Mouse (Mus musculus): ENCODE results near the gene Zfp275.
"Not testable (repeated sequence)": the region's sequence is repeated elsewhere in the genome, so short reads cannot be mapped to it uniquely, and the experiment has no call there.

The Zfp275 gene

GRCm38 (mm10) chrX:73342483-73342895, at the start of gene Zfp275:
TSS of gene Zfp275 (plus strand) at chrX:73342621.
- DNase-seq, result peak; percentile 81 to 89

- DNase-seq, result not testable (repeated sequence)
These were observed 49.5 kb upstream of the Zfp275 start, which contains the start of the genes Xlr5a and Xlr5c for GRCm38 (mm10) chrX:73292876-73293275. TSS of gene Xlr5a (minus strand) at chrX:73292976. TSS of gene Xlr5c (minus strand) at chrX:73292976.

GRCm38 (mm10) chrX:73295745-73296144, 46.7 kb upstream of the Zfp275 start:
- DNase-seq, result not testable (repeated sequence)

DNA sequence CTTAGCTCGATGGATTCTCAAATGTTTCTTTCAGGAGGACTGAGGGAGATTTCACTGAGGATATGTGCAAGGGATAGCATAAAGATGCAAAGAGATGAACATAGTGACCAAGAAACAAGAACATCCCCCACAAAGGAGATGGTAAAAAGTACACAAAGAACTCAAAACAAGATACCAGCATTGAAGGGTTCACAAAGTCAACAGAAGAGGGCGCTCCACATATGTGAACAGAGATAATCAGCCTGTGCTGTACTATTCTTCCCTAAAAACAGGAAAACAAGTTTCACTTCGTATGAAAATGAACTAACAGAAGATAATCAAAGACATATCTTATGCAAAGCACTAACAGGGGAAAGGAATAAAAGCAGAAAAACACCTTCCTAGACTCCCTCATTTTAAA, 29.9 kb upstream of the Zfp275 start:
- DNase-seq, result peak in 1 of 2 experiments; percentile 12

GRCm38 (mm10) chrX:73321029-73321428, 21.4 kb upstream of the Zfp275 start:
- no peak for DNase-seq

GRCm38 (mm10) chrX:73327215-73327614, 15.2 kb upstream of the Zfp275 start:
- DNase-seq, result no peak

DNA sequence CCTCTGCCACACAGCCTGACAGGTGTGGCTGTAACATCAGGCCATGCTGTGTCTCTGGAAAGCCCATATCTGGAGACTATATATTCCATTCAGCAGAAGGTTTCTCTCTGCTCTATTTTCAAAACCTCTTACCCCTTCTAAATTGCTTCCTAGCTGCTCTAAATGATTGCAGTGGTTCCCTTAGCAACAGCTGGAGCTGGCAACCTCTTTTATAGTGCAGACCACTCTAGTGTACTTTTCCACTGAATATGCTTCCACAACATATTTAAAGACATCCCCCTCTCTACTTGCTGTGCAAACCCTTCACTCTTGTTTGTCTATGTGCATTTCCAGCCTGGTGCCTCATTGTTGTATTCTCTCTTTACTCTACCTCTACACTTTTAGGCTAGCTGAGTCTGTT, 8.9 kb upstream of the Zfp275 start:
- DNase-seq, result no peak

- no peak for DNase-seq
These were observed 5.7 kb upstream of the Zfp275 start, which contains the start of gene Gm45015 for GRCm38 (mm10) chrX:73336740-73337139. TSS of gene Gm45015 (minus strand) at chrX:73336840.

GRCm38 (mm10) chrX:73341473-73341872, 948 bp upstream of the Zfp275 start:
- DNase-seq, result no peak

DNA sequence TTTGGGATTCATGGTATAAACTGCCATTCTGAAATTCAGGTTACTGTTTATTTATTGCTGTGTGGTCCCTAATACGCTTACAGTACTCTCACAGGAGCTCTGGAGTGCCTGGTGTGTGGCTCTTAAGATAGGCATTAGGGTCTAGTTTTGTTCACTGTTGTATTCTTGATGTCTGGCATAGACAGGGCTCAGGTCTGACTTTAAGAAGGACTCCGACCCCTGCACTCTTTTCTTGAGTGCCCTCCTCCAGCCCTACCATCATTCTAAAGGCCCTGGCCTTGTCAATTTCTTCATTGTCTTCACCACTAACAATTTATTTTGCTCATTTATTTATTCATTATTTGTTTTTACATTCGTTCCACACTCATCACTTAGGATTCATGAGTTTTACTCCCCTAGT, 353 bp upstream of the Zfp275 start:
- DNase-seq, result no peak

DNA sequence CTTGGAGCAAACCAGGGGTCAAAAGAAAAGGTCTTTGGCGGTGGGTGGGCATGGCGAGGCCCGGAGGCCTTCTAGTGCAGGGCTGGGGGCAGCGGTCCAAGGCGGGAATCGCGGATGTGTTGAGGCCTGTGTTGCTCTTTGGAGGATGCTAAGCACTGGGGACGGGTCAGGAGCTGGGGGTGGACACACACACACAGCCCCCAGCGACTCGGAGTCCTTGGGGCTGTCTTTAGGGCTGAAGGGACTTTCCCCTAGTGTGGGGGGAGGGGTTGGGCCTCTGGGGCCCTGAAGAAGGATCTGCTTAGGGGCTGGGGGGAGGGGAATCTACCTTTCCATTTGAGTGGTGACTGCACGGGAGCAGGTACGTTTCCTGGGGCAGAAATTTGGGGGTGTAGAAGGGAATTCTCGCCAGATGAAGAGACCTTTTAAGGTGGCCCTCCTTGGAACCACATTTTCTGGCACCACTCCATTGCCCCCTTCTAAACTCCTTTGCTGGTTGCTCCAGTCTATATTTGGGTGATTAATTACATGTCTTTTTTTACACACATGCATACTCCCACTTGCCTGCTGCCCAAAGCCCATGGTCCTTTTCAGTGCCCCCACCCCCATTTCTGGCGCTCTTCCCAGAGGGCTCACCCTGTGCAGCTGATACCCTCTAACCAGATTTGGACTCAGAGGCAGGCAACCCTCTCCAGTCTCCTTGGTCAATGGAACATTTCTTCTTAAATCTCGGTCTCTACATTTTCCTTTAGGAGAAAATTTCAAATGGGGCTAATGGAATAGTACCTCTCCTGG, 717 bp downstream of the Zfp275 start:
- peak in 1 of 2 experiments; percentile 24 for DNase-seq

DNA sequence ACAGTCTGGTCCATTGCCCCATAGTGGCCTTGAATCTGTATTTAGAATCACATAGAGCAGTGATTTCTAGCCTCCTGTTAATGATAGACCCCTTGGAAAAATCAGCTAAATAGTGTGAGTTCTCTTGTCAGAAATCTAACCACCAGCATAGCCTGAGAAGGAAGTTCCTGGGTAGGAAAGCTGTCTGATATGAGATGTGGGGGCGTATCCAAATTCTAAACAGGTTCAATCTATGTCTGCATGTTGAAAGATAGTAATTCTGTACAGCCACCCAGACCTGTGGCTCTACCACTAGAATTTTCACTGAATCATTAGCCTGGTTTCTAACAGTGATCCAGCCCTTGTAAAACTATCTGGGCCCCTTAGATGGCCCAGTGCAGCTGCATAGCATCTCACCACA, 1.4 kb downstream of the Zfp275 start:
- no peak for DNase-seq

DNA sequence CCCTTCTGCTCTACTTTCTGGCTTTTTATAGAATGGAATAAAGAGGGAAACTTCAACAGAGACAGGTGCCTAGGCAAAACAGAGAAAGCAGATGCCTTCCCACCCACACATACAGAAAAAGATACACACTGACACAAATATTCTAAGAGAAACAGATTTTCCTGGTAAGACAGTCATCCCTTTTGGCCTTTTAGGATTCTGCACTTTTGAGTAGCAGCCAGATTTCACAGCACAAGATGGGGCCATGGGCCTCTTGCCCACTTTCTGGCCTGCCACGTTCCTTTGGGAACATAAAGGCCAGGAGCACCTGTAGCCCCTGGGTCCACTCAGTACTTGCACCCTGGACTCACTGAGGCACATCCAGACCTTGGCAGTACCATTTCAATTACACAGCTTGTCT, 1.9 kb downstream of the Zfp275 start:
- no peak for DNase-seq

DNA sequence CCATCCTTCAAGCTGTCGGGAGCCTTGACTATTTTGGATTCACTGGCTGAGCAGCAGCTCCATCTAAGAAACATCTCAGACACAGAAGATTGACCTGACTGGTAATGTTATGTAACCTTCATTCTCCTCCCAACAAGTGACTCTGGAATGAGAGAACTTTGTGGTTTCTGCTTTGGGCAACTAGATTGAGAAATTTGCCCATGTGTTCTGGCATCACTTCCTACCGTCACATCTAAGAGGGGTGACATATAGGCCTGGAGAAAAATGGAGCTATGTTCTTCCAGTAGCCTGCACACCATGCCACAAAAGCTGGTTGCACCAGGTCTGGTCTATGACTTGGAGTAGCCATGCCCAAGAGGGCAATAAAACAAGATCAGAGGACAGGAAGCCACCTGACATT, 13.7 kb downstream of the Zfp275 start:
- no peak for DNase-seq

- no peak for DNase-seq
These were observed 14.3 kb downstream of the Zfp275 start for GRCm38 (mm10) chrX:73356719-73357118.

GRCm38 (mm10) chrX:73363291-73363690, 20.9 kb downstream of the Zfp275 start:
- DNase-seq, result no peak

GRCm38 (mm10) chrX:73384419-73384818, 42.0 kb downstream of the Zfp275 start:
- DNase-seq, result no peak

DNA sequence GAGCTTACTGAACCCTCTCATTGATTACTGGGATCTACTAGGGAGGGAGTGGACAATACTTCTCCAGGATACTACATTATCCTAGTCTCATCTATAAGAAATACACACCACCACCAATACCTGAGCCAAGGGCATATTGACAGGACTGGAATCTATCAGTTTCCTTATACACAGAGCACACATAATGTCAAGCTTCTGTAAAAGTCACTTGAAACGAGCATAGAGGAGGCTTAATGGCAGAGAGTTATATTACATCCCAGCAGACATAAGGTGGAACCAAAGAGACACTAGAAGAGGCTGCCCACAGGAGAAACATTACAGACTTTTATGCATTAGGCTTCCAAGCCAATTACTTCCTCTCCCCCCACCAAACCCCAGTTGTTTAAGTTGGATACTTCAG, 42.5 kb downstream of the Zfp275 start:
- DNase-seq, result no peak

DNA sequence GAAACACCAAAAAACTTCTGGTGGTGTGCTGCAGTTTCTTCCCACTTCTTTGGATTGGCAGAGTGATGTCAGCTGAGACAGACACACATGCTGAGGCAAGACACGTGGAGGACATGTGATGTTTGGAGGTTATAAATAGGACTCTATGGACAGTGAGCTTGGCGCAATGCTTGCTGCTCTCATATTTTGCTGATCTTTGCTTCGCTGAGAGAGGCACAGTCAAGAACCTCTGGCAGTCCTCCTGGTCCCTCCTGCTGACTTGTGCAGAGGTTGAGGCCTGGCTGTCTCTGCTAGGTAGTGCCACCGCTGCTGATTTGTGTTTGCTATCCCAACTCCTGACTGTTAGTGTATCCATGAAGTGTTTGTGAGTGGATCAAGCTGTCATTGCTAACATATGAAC, 49.1 kb downstream of the Zfp275 start:
- no peak for DNase-seq

DNA sequence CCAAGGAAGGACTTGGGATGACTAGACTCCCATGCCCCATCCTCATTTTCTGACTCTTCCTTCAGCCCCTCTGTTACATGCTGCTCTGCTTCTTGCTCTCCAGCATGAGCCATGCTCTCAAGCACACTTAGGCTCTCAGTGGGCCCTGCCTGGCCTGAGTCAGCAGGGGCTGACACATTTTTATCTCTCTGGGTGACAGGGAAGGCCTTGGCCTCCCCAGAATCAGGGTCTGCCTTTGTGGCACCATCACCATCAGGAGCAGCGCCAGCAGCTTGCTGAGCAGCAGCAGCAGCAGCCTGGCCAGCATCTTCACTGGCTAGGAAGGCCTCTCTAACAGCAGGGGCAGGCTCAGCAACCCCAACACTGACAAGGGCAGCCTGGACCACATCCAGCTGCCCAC, 54.0 kb downstream of the Zfp275 start:
- no peak for DNase-seq

DNA sequence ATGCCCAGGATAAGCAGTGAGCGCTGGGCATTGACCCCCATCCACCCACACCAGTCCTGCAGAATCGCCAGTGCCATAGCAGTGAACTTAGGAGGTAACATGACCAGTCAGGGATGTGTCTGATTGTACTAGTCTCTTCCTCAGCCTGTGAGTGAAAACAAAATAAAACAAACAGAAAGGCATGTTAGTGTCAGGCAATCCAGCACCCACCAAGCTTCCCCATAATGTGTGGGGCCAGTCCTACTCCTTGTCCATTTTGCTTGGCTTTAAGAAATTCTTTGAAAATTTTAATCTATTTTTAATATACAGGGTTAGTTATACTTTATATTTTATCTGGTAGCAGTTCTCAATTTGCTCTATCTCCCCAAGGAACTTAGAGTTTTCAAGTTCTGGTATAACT, 56.2 kb downstream of the Zfp275 start, which contains the start of gene Gm18336:
TSS of gene Gm18336 (minus strand) at position 101 of the 400 bp plus-strand sequence.
- not testable (repeated sequence) for DNase-seq

- no peak for DNase-seq
These were observed 58.5 kb downstream of the Zfp275 start for GRCm38 (mm10) chrX:73400951-73401350.

DNA sequence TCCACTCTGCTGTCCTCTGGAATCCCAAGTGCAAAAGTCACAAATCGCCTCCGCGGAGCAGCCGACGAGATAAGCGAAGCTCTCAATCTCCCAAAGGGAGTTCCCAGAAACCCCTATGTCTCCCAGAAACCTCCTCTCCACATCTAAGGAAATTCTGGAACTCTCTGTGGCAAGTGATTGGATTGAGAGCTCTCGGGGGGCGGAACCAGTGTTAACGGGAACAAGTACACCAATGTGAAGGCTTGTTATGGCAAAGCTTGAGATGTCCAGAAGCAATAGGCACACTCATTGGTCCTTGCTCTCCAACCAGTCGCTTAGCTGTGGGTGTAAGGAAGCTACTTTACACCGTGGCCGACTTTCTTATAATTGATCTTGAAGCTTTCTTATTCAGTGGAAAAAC, 59.2 kb downstream of the Zfp275 start:
- no peak for DNase-seq

All from thymus, postnatal 36 days (tissue).